Mouse (Mus musculus) adrenal gland, postnatal 10 days (tissue): ENCODE measurements around the gene Fam25c. TPM values are rescaled to one million over a fixed set of nuclear protein-coding genes. Genes with fewer than 3 reads are reported as not detected.
A peak's percentile ranks its signal among the peaks of the same experiment; 100 is the strongest.

Source experiments
- DNase-seq: peaks from one replicate; pipeline ENCODE4 v3.0.0; 2021; ENCODE audit warnings: mixed read lengths
- total RNA-seq, 2 experiments: library from RNA; stranded (reverse); gene quantifications; 2 replicates each; pipeline ENCODE4 v1.2.3; 2021

Fam25c gene
- total RNA-seq, 2 experiments from 2014 or later: 2.3 to 4.2 TPM

GRCm38 (mm10) chr14:34363490-34364253 lies 8.4 kb upstream of the Fam25c start:
- DNase-seq: peak; percentile 80

DNA sequence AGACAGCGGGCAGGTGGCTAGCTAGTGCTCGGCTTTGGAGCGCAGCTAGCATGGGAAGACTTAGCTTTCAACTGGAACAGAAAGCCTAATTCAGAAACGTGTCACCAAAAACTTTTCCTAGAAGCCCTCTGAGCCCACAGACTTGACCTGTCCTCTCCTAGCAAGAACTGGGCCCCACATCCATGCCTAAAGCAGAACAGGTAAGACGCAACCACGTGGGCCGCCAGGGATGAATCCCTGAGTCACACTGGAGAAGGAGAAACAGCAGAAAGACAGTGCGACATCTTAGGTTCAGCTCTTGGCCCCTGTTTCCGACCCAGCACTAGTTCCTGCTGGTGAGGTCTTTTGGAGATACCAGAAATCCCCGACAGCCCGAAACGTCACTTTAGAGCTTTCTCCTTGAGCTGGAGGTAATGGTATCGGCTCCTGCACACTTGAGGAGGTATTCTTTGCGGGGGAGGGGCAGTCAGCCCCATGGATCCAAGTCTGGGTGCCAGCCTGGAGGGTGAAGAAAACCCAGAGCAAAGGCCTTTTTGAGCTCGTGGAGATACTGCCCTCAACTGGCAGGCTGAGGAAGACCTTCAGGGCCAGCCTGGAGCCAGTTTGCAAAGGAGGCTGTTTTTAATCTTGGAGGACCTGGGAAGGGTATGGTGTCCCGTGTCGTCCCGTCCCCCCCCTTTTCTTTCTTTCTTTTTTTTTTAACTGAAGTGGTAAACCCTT lies 7.7 kb upstream of the Fam25c start:
- peak; percentile 81 for DNase-seq

- DNase-seq: no peak
These were observed 6.9 kb upstream of the Fam25c start for GRCm38 (mm10) chr14:34362135-34362534.

DNA sequence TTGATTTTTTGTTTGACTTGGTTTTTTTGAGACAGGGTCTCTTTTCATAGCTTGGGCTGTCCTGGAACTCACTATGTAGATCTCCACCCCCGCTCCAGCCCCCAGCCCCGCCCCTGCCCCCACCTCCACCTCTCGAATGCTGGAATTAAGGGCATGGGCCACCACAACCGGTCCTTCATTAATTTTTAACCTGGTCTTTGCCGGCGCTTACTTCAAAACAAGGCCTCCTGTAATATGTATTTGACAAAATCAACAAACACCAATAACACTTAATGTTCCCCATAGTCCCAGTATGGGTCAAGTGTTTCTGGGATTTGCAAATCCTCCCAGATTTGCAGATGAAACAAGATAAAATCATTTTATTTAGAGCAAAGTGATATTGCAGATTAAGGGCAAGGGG lies 5.0 kb upstream of the Fam25c start:
- DNase-seq: no peak

- DNase-seq: no peak
These were observed 4.5 kb upstream of the Fam25c start for GRCm38 (mm10) chr14:34359676-34360244.

DNA sequence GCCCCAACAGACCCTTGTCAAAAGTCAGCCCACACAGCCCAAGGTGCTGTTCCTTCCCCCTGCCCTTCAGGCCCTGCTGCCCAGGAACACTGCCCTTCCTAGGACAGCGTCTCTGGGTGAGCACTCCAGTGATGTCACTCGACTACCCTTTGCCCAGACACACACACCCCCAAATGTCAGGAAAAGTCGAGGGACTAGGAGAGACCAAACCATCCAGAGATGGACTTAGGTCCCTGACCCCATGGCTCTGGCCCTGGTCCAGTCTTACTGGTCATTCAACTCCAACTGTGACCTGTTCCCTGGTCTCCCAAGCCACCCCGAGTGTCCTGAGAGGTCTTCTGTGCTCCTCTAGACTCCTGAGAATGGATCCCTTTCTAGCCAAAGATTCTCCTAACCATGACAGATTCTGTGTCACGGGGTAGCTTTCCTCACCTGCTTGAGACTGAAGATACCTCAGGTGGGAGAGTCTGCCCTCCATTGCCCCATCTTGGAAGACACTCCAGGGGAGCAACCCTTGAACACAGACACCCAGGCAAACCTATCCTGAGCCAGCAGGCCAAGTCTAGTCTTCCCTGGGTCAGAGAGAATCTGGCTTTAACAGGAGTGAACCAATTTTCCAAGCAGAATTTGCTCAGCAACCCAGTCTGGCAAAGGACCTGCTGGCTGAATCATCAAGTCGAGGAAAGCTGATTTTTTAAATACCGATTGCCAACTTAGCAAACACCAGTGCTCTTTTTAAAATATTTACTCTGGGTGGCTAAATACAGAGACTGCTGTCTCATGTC lies 2.6 kb upstream of the Fam25c start:
- no peak for DNase-seq

DNA sequence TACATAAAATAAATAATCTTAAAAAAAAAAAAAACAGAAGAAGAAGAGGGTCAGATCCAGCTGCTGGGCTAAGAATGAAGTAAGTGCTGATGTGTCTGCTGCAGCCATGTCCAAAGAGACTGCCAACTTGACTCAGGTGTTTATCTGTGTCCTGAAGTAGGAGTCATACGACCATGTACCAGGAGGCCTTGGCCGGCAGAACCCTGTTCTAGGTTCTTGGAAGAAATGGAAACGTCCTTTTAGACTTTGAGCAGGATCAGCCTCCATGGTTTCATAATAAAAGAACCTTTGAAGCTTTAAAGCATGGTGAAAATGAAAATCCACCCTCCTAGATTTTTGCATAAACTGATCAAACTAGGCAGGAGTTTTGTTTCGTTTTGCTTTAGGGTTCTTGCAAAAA lies 777 bp downstream of the Fam25c start:
- no peak for DNase-seq

- DNase-seq: no peak
These were observed 1.9 kb downstream of the Fam25c start for GRCm38 (mm10) chr14:34353326-34353725.

GRCm38 (mm10) chr14:34352523-34352922 lies 2.7 kb downstream of the Fam25c start:
- no peak for DNase-seq

DNA sequence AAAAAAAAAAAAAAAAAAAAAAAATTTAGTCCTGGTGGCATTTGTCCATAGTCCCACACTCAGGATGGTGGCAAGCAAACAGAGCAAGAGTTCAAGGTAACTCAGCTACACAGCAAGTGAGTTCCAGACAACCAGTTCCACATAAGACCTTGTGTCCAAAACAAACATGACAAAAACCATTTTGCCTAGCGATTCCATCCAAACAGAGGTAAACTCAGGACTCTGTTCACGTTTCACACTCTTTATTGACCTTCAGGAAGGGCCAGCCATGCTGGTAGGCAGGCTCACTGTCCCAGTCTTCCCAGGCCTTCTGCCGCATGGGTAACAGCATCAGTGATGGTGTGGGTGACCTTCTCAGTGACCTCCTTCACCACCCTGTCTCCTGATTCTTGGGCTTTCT lies 3.6 kb downstream of the Fam25c start:
- no peak for DNase-seq

DNA sequence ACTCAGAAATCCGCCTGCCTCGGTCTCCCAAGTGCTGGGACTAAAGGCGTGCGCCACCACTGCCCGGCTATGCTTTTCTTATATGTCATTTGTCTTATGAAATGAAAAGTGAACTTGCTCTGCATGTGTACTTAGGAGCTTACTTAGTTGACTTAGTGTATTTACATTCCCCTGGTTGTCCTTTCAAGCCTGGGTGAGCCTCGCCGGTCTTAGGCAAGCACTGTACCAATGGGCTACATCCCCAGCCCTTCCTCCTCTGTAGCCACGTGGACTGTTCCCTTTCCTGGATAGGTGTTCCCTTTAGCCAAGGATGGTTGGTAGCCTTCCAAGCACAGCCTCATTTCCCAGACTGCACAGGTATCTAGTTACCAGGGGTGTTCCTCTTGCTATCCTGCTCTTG lies 6.2 kb downstream of the Fam25c start:
- no peak for DNase-seq

DNA sequence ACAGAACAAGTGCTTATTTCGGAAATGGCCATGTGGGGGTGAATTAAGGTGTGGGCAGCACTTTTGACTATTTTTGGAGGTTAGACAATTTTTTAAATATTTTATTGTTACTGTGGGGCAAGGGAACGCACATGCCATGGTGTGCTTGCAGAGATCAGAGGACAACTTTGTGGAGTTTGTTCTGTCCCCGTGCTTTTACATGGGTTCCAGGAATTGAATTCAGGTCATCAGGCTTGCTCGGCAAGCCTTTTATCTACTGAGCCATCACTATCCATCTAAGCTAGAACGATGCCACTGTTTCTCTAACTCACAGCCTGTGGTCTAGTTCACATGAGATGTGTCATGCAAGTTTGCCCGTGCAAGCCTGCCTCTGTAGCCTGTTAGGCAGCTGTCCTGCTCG lies 6.9 kb downstream of the Fam25c start:
- DNase-seq: no peak

DNA sequence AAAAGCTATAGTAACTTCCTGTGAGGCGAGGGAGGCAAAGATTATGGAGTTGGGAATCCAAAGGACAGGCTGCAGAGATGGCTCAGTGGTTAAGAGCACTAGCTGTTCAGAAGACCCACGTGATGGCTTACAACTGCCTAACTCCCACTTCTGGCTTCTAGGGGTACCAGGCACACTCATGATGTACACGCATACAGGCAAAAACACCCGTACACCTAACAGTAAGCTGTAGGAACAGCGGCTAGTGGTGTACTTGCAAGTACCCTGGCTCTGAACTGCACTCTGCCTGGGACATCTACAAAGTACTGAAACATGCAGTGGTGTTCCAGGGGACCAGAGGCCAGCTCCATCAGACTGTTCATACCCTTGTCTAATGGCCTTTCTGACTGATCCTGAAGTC lies 8.1 kb downstream of the Fam25c start:
- no peak for DNase-seq

DNA sequence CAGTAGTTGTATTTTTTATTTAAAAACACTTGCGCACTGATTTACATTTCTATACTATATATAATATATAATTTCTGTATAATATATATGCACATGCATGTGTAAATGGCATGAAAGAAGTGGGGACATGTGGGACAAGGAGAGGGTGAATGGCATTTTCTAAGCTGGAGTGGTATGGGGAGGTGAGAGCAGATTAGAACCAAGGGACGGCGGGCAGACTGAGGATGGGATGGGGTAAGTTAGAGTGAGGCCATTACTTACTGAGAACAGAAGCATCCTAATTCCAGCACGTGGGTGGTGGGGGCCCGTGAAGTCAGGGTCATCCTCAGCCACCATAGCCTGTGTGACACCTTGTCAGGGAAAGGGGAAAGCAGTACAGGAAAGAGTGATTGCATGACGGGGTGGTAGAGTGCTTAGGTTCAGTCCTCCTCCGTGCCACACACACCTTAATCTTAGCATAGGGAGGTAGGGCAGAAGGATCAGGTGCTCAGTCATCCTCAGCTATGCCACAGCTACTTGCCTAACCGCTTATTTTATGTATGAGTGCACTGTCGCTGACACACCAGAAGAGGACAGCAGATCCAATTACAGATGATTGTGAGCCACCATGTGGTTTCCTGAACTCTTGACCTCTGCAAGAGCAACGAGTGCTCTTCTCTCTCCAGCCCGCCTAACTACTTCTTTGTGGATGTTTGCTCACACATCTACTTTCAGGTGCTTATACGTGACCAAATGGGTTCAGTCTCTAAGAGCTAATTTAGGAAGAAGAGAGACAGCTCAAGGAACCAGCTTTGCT lies 9.3 kb downstream of the Fam25c start:
- DNase-seq: no peak

DNA sequence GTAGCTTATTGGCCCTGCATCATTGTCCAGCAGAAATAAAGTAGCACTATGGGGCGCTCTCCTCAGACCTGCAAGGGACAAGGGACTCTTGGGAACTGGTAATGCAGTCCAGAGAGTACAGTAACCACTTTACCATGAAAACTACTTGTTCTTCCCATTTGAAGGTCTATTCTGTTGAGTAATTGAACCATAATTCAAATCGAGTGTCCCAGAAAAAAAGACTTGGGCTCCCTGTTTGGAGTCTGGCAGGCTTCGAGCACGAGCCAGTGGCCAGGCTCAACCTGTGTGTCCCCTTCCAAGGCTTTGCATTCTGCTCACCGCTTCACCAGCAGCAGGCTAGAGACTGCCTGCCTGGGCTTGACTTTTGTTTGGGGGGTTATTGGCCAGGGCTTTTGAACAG lies 10.9 kb downstream of the Fam25c start:
- DNase-seq: no peak

DNA sequence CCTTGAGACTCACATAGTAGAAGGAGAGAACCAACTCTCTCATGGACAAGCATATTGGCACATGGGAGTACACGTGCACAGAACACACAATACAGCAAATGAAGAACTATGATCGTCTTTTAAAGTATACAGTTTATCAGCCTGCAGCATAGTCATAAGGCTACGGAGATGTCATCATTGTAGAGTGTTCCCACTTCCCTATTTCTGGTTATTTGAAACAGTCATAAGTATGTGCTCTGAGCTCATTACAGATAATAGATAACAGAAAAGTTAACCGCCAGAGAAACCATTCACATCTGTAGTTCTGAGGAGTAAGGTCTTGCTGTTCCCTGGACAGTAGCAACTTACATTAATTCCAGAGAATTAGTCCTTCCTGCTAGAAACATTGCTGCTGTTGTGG lies 12.2 kb downstream of the Fam25c start:
- no peak for DNase-seq

GRCm38 (mm10) chr14:34341993-34342392 lies 13.2 kb downstream of the Fam25c start:
- DNase-seq: no peak

GRCm38 (mm10) chr14:34339446-34339845 lies 15.8 kb downstream of the Fam25c start:
- DNase-seq: no peak

DNA sequence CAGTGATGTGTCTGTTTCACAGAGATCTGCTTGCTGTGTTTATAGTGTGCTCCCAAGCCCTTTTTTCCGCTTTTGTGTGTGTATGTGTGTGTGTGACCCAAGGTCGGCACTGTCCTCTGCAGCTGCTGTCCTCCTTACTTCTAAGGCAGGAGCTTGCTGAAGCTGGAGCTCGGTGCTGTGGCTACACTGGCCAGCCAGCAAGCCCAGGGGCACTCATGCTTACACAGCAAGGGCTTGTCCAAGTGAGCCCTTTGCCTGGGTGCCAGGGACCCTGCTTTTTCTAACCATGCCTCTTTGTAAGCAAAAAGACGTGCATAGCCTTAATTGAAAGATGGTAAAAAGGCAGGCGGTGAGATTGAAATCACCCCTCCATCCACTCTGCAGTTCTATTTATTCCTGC lies 22.8 kb downstream of the Fam25c start:
- no peak for DNase-seq

GRCm38 (mm10) chr14:34331886-34332285 lies 23.3 kb downstream of the Fam25c start:
- DNase-seq: no peak

DNA sequence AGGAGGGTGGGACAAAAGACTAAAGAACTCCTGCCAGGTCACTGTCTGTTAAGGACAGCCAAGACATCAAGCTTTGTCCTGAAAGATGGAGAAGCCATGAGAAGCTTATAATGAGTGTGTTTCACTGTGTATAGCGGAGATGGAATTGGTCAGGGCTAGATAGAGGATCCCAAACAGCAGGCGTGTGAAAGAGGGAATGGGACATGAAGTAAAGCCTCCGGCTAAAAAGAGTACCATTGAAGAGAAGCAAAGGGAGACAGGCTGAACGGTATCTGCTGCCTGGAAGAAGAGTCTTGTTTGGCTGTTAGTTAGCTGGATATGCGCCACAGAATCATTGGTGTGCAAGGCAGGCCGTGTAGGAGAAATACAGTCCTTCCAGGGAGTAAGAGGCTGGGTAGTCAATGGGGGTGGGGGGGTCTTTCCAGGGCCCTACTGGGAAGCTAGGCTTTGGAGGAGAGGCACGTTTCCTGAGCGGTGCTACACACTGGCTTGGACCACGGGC lies 24.5 kb downstream of the Fam25c start:
- DNase-seq: no peak

GRCm38 (mm10) chr14:34327618-34328017 lies 27.6 kb downstream of the Fam25c start:
- DNase-seq: no peak
